Mouse (Mus musculus) activated CD4-positive, CD25-positive, alpha-beta regulatory T cell (primary cell): ENCODE results near the gene Gm14819. TPM values are rescaled to one million over a fixed set of nuclear protein-coding genes. Genes with fewer than 3 reads are reported as not detected.

Source experiments
- polyA plus RNA-seq, 2 experiments: library from polyadenylated mRNA; unstranded; fragments of 100-300 nt; shearing (Covaris generic); gene quantifications; one replicate each; pipeline ENCODE4 v1.2.1; 2017

Gene Gm14819
- polyA plus RNA-seq: not detected

GRCm38 (mm10) chrX:35403883-35404282 is at the start of gene Gm14819:
TSS of gene Gm14819 (plus strand) at chrX:35404183.

